Mouse (Mus musculus): ENCODE measurements around the gene Pfdn5. TPM values are rescaled to one million over a fixed set of nuclear protein-coding genes. Genes with fewer than 3 reads are reported as not detected.

Pfdn5 gene
- total RNA-seq, 4 experiments from 2014 or later: 300 to 347 (median 339) TPM

DNA sequence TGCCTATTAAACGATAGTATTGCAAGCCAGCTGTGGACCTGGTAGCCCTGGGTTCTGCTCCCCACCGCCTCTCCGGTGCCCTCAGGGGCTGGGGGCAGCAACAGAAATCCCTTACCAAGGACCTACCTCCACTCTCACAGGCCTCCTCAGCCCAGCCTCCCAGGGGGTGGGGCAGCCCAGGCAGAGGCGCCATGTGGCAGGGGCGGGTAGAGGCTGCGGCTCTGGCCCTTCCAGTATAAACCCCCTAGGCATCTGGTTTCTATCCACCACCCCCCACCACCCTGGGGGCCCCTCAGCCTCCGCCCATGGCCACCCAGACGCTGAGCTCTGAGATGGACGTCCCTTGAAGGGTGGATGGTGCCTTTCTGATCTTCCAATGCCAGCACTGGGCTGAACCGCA lies 44.8 kb downstream of the Pfdn5 start:
- DNase-seq (ENCODE audit: low spot score): no peak

DNA sequence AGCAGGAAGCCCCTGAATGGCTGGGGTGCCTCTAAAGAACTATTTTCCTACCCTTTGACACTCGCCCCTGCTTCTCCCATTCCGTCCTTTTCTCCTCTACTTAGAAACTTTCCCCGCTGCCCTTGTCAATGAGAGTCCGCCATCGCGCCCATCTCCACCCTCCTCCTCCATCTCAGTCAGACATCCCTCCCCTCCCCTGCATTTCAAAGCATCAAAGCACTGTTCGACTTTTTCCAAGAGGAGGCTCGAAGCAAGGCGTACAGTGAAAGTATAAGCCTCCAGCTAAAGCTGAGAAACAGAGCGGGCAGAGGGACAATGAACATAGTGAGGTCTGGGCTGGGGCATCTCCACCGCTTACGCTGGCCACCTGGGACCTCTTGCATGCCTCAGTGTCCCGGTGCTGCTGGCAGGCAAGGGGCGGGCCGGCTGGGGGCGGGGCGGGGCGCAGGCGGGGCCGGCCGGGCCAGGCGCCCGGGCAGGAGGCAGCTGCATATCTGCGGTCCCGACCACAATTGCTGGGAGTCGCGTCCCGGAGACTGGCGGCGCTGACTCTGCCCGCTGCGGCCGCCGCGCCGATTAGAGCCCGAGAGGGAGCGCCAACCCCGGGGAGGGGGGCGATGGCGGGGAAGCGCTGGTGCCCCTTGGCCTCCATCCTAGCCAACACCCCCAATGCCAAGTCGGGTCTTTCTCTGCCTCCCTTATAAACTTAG lies 50.7 kb downstream of the Pfdn5 start:
- DNase-seq (ENCODE audit: low spot score): no peak

DNA sequence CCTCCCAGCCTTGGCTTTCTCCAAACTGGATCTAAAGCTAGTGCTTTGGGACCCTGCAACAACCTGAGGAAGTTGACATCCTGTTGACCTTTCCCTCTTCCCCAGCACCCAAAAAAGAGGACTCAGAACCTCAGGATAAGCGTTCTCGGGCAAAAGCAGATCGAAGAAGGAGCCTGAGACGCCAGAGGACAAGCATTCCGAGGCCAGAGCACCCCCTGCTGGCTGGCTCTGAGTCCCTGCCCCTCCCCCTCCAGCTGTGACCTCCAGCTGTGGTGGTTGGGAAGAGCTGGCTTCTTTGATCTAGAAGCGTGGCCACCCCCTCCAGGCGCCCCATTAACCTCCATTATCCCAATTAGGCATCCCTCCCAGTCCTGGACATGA lies 51.2 kb downstream of the Pfdn5 start:
- DNase-seq (ENCODE audit: low spot score): peak; percentile 87

DNA sequence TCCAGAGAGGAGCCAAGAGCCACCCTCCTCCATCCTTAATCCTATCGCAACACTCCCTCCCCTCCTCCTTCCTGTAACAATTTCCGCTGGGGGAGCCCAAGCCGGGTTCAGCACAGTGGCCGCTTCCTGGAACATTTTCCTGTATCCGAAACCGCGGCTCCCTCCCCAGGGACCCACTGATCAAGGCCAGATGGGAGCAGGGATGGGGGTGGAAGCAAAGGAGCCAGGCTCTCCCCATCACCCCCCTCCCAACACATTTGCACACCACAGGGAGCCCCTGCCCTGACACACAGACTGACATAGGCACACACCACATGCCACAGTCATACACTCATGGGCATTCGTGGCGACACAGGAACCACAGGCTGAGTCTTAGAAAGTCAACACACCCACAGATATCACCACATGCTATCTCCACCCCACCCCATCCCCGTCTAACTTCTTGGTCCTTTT lies 51.9 kb downstream of the Pfdn5 start:
- peak; percentile 88 for DNase-seq (ENCODE audit: low spot score)

Other genes with a start within 250 kb of the Pfdn5 start
- gene Tns2, start 225.7 kb upstream of the Pfdn5 start, total RNA-seq (2022): 100 to 1,000 TPM; 123 to 146 (median 133) TPM
- gene Spryd3, start 189.9 kb upstream of the Pfdn5 start, total RNA-seq (2022): 10 to 100 TPM; 13.2 to 16.8 (median 15.6) TPM
- gene Igfbp6, start 181.8 kb upstream of the Pfdn5 start, total RNA-seq (2022): 10 to 100 TPM; 20.6 to 52.4 (median 26.0) TPM
- under 1 TPM in 3 of 4 experiments, not detected in 1; 0.11 to 0.13 (median 0.12) TPM for gene Soat2, start 175.6 kb upstream of the Pfdn5 start, total RNA-seq (2022)
- gene Zfp740, start 122.9 kb upstream of the Pfdn5 start, total RNA-seq (2022): 10 to 100 TPM; 31.5 to 40.0 (median 35.5) TPM
- 10 to 100 TPM; 14.2 to 18.9 (median 16.2) TPM for gene Csad, start 121.4 kb upstream of the Pfdn5 start, total RNA-seq (2022)
- 1 to 10 TPM in 2 of 4 experiments, under 1 TPM in 2; 0.82 to 3.2 (median 1.5) TPM for gene Itgb7, start 94.2 kb upstream of the Pfdn5 start, total RNA-seq (2022)
- gene Rarg, start 68.6 kb upstream of the Pfdn5 start, total RNA-seq (2022): 10 to 100 TPM; 15.3 to 20.6 (median 17.3) TPM
- not detected for gene Gm9918, start 55.6 kb upstream of the Pfdn5 start, total RNA-seq (2022)
- gene Mfsd5, start 46.7 kb upstream of the Pfdn5 start, total RNA-seq (2022): 10 to 100 TPM; 17.4 to 20.8 (median 18.7) TPM
- 1 to 10 TPM in 1 of 4 experiments, under 1 TPM in 3; 0.38 to 1.1 (median 0.93) TPM for gene Espl1, start 29.9 kb upstream of the Pfdn5 start, total RNA-seq (2022)
- gene Myg1, start 5.6 kb downstream of the Pfdn5 start, total RNA-seq (2022): 10 to 100 TPM; 23.2 to 24.6 (median 24.5) TPM
- gene Aaas, start 24.7 kb downstream of the Pfdn5 start, total RNA-seq (2022): 10 to 100 TPM in 3 of 4 experiments, 1 to 10 TPM in 1; 9.8 to 15.0 (median 12.5) TPM
- not detected for gene Sp7, start 41.1 kb downstream of the Pfdn5 start, total RNA-seq (2022)
- gene Sp1, start 80.0 kb downstream of the Pfdn5 start, total RNA-seq (2022): 10 to 100 TPM; 31.8 to 43.8 (median 38.7) TPM
- under 1 TPM; 0.19 to 1.00 (median 0.63) TPM for gene Amhr2, start 119.3 kb downstream of the Pfdn5 start, total RNA-seq (2022)
- gene Prr13, start 132.9 kb downstream of the Pfdn5 start, total RNA-seq (2022): 10 to 100 TPM; 18.7 to 25.3 (median 22.0) TPM
- 100 to 1,000 TPM; 452 to 509 (median 465) TPM for gene Pcbp2, start 144.4 kb downstream of the Pfdn5 start, total RNA-seq (2022)
- not detected for gene Gm10337, start 177.6 kb downstream of the Pfdn5 start, total RNA-seq (2022)
- gene Map3k12, start 190.9 kb downstream of the Pfdn5 start, total RNA-seq (2022): 1 to 10 TPM; 1.7 to 2.8 (median 2.3) TPM
- 10 to 100 TPM; 38.8 to 50.0 (median 44.7) TPM for gene Tarbp2, start 192.1 kb downstream of the Pfdn5 start, total RNA-seq (2022)
- gene Npff, start 198.8 kb downstream of the Pfdn5 start, total RNA-seq (2022): 1 to 10 TPM in 3 of 4 experiments, under 1 TPM in 1; 0.65 to 2.2 (median 1.9) TPM